Mouse (Mus musculus) kidney, embryonic 15.5 days (tissue): Measurements from ENCODE around the gene Nxpe4. TPM values are rescaled to one million over a fixed set of nuclear protein-coding genes. Genes with fewer than 3 reads are reported as not detected.
"Not testable (repeated sequence)": the region's sequence is repeated elsewhere in the genome, so short reads cannot be mapped to it uniquely, and the experiment has no call there.

Experiments
- ATAC-seq: fragments of 200-750 bp; cut with Nextera tagmentation; replicated peaks from 2 replicates; pipeline ENCODE4 v1.8.0; 2017; ENCODE audit warnings: moderate TSS enrichment; ENCODE audit not compliant: low FRiP score
- H3K27ac ChIP-seq: fragments of 300-500 bp; sonication (generic); 2 replicates; pipeline ENCODE4 v1.5.1; 2015; ENCODE audit warnings: mild to moderate bottlenecking, inconsistent platforms
- H3K27me3 ChIP-seq: fragments of 300-500 bp; sonication (generic); 2 replicates; pipeline ENCODE4 v1.6.1; 2015; ENCODE audit warnings: inconsistent platforms
- H3K36me3 ChIP-seq: fragments of 300-500 bp; sonication (generic); 2 replicates; pipeline ENCODE4 v1.6.1; 2015; ENCODE audit warnings: inconsistent platforms
- H3K4me1 ChIP-seq: fragments of 300-500 bp; sonication (generic); 2 replicates; pipeline ENCODE4 v1.6.1; 2015; ENCODE audit warnings: inconsistent platforms
- H3K4me2 ChIP-seq: fragments of 300-500 bp; sonication (generic); 2 replicates; pipeline ENCODE4 v1.6.1; 2015; ENCODE audit warnings: moderate library complexity, mild to moderate bottlenecking, inconsistent platforms
- H3K4me3 ChIP-seq: fragments of 300-500 bp; sonication (generic); replicated peaks from 2 replicates; pipeline ENCODE4 v1.5.1; 2015; ENCODE audit warnings: mild to moderate bottlenecking, inconsistent platforms
- H3K9ac ChIP-seq: fragments of 300-500 bp; sonication (generic); 2 replicates; pipeline ENCODE4 v1.6.1; 2015; ENCODE audit warnings: mild to moderate bottlenecking, inconsistent platforms
- H3K9me3 ChIP-seq: fragments of 300-500 bp; sonication (generic); replicated peaks from 2 replicates; pipeline ENCODE4 v1.6.1; 2016; ENCODE audit warnings: inconsistent platforms
- WGBS: fragments of 180-500 bp; shearing (Covaris S2); methylation state at CpG from one replicate; pipeline ENCODE4 v1.1.7; 2015; ENCODE audit warnings: mixed read lengths; 5-methylcytosine and 5-hydroxymethylcytosine counted together
- polyA plus RNA-seq: library from polyadenylated mRNA; unstranded; fragments of >200 nt; fragmentation: Nextera tagmentation; extraction: Ambion mirVana; gene quantifications from 2 replicates; pipeline ENCODE4 v1.2.1, GENCODE M21; 2015

Nxpe4 gene
- polyA plus RNA-seq, 1 experiment from 2014 or later, result 7.0 TPM

DNA sequence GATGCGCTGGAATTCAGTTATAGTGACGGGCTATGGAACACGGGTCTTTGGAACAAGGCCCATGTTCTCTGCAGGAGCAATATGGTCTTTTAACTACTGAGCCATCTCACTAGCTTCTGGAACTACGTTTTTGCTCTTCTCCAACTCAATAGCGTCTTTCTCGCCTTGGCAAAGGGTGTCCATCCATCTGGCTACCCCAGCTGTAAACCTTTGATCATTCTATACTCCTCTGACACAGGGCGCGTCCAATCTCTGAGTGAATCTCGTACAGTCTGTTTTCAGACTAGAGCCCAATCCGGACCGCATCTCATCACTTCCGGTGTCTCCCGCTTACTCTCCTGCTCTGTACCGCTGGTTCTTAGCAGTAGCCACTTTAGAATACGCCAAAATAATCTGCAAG, 115.0 kb downstream of the Nxpe4 start:
- H3K4me3 ChIP-seq, result no peak overlapping the region
- 0 out of 2 replicates have a peak, but pooled peaks cover 2% of the 10 kb centered on the region for H3K4me1 ChIP-seq
- H3K27me3 ChIP-seq, result no peaks in the 10 kb centered on the region
- no peak overlapping the region for H3K9ac ChIP-seq
- 88% methylated on average over 15 of the region's 15 CpGs for WGBS
- H3K27ac ChIP-seq, result no peak overlapping the region
- no peak for ATAC-seq
- no peak overlapping the region for H3K4me2 ChIP-seq
- H3K36me3 ChIP-seq, result no peaks in the 10 kb centered on the region
- H3K9me3 ChIP-seq, result no peaks in the 10 kb centered on the region

DNA sequence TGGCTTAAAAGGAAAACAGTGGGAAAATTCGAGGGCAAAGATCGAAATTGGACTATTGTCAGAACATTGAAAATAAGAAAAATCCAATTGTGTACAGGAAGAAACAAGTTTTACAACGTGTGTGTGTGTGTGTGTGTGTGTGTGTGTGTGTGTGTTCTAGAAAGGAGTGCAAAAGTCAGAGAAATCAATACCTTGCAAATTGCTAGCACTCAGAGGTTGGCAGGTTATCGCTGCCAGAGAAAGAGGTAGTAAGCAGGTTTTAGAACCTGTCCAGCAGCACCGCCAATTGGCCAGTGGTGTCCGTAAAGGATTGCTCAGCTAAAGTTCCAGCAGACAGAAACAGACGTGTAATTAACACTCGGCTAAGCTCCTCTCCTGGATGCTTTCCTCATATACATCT, 122.4 kb downstream of the Nxpe4 start:
- Histone ChIP-seq H3K4me3 (no peak overlapping the region), H3K36me3 (no peaks in the 10 kb centered on the region), H3K9me3 (no peaks in the 10 kb centered on the region), H3K27ac (no peak overlapping the region), H3K4me1 (no peaks in the 10 kb centered on the region), H3K9ac (no peak overlapping the region), H3K27me3 (no peaks in the 10 kb centered on the region), H3K4me2 (no peak overlapping the region)
- no peak for ATAC-seq
- WGBS, result 89% methylated on average over 8 of the region's 8 CpGs

DNA sequence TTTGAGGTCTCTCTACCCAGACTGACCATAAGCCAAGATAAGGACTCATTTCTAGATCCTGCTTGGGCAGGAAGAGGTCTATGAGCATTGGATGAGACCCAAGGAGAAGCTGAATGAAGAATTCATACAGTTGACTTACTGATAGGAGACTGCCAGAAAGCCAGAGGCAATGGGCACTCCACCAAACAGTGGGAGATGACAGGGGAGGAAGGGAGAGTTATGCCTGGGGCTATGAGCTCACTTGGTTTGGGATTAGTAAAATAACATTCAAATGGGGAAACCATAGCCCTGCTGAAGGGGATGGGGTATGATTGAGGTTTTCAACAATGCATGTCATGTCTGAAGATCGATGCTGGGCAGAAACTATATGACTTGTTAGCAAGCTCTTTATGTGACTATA, 128.5 kb downstream of the Nxpe4 start:
- Histone ChIP-seq H3K36me3 (no peaks in the 10 kb centered on the region), H3K4me3 (no peak overlapping the region), H3K4me2 (no peak overlapping the region), H3K9me3 (no peaks in the 10 kb centered on the region), H3K9ac (no peak overlapping the region), H3K27ac (no peak overlapping the region), H3K27me3 (no peaks in the 10 kb centered on the region), H3K4me1 (no peaks in the 10 kb centered on the region)
- ATAC-seq, result no peak
- WGBS, result 85% methylated on average over 1 of the region's 1 CpGs

DNA sequence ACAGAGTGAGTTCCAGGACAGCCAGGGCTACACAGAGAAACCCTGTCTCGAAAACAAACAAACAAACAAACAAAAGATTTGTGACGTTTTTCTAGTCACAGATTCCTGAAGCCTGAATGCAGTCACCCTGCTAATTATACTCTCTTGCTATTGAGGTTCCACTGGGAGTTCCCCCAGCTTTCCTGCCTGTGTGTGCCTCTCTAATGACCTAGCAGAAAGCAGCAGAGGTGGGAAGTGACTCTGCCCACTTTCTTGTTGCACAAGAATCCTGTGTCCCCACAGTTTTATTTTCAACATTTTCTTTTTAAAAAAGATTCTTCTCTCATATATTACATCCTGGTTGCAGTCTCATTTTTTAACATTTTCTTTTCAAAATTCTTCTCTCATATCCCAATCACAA, 132.9 kb downstream of the Nxpe4 start:
- no peaks in the 10 kb centered on the region for H3K9me3 ChIP-seq
- H3K4me1 ChIP-seq, result no peaks in the 10 kb centered on the region
- no peaks in the 10 kb centered on the region for H3K36me3 ChIP-seq
- no peaks in the 10 kb centered on the region for H3K27me3 ChIP-seq
- WGBS, result 80% methylated on average over 2 of the region's 2 CpGs
- no peak for ATAC-seq
- no peak overlapping the region for H3K27ac ChIP-seq
- no peak overlapping the region for H3K4me3 ChIP-seq
- no peak overlapping the region for H3K4me2 ChIP-seq
- no peak overlapping the region for H3K9ac ChIP-seq

DNA sequence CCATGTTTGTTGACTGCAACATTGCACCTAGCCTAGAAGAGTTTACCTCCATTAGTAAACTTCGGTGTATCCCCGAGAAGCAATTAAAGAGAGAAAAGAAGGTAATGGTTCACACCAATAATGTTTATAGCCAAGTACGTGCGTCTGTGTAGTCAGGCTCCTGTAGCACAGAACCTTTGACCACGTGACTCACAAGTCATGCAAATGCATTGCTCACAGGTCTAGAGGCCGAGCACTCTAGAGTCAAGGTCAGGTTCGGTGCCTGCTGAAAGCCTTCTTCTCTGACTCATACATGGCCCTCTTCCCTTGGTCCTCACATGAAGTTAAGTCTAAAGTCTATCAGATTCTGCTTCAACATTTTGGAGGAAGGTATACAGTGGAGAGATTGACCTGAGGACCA, 137.2 kb downstream of the Nxpe4 start:
- Histone ChIP-seq H3K9ac (no peak overlapping the region), H3K4me3 (no peak overlapping the region), H3K9me3 (no peaks in the 10 kb centered on the region), H3K36me3 (no peaks in the 10 kb centered on the region), H3K4me2 (no peak overlapping the region), H3K27me3 (no peaks in the 10 kb centered on the region), H3K27ac (no peak overlapping the region), H3K4me1 (no peaks in the 10 kb centered on the region)
- no peak for ATAC-seq
- 81% methylated on average over 7 of the region's 7 CpGs for WGBS

DNA sequence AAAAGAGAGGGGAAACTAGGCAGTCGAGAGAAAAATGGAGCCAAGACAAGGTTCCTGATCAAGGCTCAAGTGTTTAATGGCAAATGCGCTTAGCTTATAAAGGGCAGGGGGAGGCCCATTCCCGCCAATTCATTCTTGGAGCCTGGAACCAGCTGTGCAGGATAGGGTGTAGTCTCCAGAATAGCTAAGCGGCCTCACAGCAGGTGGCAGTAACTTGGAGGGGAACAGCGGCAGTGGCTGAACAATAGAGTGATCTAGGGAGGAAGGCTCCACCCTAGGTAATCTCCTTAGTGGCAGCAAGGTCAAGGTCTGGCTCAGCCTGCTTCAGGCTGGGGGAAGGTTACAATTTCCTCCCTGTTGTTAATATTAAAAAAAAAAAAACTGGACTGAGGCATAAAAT, 141.7 kb downstream of the Nxpe4 start:
- H3K4me2 ChIP-seq, H3K4me1 ChIP-seq, H3K27ac ChIP-seq, H3K9ac ChIP-seq, ATAC-seq, H3K4me3 ChIP-seq, H3K36me3 ChIP-seq, H3K9me3 ChIP-seq, H3K27me3 ChIP-seq: not testable (repeated sequence)
- 56% methylated on average over 5 of the region's 5 CpGs for WGBS

DNA sequence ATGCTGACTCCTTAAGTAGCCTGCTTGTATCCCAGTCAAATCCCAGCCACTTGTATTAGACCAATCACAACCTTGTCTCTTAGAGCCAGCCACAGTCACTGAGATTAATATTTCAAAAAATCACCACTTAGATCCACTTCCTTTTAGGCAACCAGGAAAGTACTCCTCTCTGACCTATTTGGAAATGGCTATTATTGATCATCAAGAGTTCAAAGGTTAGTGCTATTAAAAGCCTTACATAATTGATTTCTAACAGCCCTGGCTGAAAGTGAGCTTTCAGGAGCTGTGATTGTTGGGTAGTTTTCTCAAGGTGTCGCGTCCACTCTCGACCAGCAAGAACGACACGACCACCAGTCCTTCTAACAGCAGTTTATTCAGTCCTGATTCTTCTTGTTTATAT, 149.4 kb downstream of the Nxpe4 start:
- Histone ChIP-seq H3K4me2 (no peak overlapping the region), H3K4me1 (no peaks in the 10 kb centered on the region), H3K27ac (no peak overlapping the region), H3K36me3 (no peaks in the 10 kb centered on the region), H3K9ac (no peak overlapping the region), H3K27me3 (no peaks in the 10 kb centered on the region), H3K9me3 (no peaks in the 10 kb centered on the region), H3K4me3 (no peak overlapping the region)
- ATAC-seq, result no peak
- WGBS, result 77% methylated on average over 5 of the region's 5 CpGs

DNA sequence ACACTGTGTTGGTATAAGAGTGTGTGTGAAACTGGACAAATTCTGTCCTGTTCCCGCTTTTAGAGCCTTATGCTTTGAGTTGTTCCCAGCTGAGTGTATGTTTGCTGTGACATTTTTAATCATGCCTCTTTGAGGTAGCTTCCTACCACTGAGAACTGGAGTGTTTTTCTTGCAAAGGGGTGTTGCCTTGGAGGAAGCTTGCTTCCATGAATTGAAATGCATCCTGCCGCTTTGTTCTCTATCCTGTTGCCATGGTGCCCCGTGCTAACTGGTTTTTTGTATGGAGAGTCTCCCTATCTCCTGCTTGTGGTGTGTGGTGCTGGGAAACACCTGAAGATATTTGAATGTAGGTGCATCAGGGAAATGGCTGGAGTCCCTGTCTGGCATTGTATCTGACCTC, 152.4 kb downstream of the Nxpe4 start:
- ATAC-seq, result no peak
- no peaks in the 10 kb centered on the region for H3K9me3 ChIP-seq
- H3K4me3 ChIP-seq, result no peak overlapping the region
- H3K36me3 ChIP-seq, result no peaks in the 10 kb centered on the region
- H3K9ac ChIP-seq, result no peak overlapping the region
- H3K27ac ChIP-seq, result peak overlapping the region; percentile 67; the same call in 1 of the 2 replicates
- H3K4me1 ChIP-seq, result no peaks in the 10 kb centered on the region
- H3K4me2 ChIP-seq, result no peak overlapping the region
- no peaks in the 10 kb centered on the region for H3K27me3 ChIP-seq
- 53% methylated on average over 3 of the region's 3 CpGs for WGBS

DNA sequence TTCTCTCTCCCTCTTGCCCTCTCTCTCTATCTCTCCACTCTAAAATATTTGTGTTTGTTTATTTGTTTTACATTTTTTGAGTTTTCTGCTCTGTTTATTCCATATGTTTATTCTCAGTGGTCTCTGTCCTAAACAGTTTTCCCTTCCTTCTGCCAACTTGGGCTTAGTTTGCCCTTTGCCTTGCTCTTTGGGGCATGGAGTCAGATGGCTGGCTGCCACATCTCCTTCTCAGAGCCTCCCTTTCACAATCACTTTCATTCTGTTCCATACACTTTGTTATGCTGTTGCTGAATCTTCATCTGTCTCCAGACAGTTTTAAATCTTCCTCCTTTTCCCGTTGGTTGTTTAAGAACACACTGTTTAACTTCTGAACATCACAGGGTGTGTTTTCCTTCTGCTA, 154.0 kb downstream of the Nxpe4 start:
- no peak for ATAC-seq
- Histone ChIP-seq H3K4me2 (no peak overlapping the region), H3K4me1 (no peaks in the 10 kb centered on the region), H3K27ac (no peak overlapping the region), H3K27me3 (no peaks in the 10 kb centered on the region), H3K9ac (no peak overlapping the region), H3K9me3 (no peaks in the 10 kb centered on the region), H3K4me3 (no peak overlapping the region), H3K36me3 (no peaks in the 10 kb centered on the region)
- WGBS, result 73% methylated on average over 1 of the region's 1 CpGs

DNA sequence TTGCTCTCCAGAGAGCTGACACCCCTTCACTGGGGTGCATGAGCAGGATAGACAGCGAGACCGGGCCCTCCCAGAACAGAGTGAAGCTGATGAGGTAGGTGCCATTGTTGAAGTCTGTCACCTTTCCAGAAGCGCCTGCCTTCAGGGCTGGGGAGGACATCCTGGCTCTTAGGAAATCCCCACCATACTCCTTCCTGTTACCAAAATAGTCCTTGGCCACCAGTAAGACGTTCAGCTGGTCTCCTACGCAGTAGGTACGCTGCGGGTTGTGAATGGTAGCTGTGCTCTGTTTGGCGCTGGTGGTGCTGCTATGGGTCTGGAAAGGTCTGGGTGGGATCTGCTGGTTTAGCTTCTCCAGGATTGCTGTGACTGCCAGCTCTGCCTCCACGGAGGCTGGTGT, 164.5 kb downstream of the Nxpe4 start:
- Histone ChIP-seq H3K4me1 (no peaks in the 10 kb centered on the region), H3K9me3 (no peaks in the 10 kb centered on the region), H3K27me3 (no peaks in the 10 kb centered on the region), H3K4me3 (no peak overlapping the region), H3K9ac (no peak overlapping the region), H3K4me2 (no peak overlapping the region), H3K36me3 (no peaks in the 10 kb centered on the region), H3K27ac (no peak overlapping the region)
- ATAC-seq, result no peak
- WGBS, result 86% methylated on average over 9 of the region's 9 CpGs

DNA sequence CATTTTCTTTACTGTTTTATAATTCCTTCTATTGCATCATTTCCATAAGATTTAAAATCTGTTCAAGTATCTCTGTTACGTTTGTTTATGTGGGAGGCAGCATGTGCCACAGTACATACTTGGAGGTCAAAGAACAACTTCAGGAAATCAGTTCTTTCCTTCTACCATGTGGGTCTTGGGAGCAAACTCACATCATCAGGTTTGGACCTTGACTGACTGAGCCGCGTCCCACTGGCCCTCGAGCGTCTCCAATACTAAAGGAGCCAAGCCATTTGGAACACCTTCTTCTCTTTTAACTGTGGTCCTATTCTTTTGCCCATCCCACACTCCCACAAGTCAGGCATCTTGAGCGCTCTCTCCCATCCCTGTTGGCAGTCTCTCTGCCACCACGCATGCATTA, 167.8 kb downstream of the Nxpe4 start:
- Histone ChIP-seq H3K9me3 (no peaks in the 10 kb centered on the region), H3K36me3 (no peaks in the 10 kb centered on the region), H3K9ac (no peak overlapping the region), H3K4me1 (no peaks in the 10 kb centered on the region), H3K4me3 (no peak overlapping the region), H3K4me2 (no peak overlapping the region), H3K27me3 (no peaks in the 10 kb centered on the region), H3K27ac (no peak overlapping the region)
- ATAC-seq, result no peak
- WGBS, result 90% methylated on average over 7 of the region's 7 CpGs

DNA sequence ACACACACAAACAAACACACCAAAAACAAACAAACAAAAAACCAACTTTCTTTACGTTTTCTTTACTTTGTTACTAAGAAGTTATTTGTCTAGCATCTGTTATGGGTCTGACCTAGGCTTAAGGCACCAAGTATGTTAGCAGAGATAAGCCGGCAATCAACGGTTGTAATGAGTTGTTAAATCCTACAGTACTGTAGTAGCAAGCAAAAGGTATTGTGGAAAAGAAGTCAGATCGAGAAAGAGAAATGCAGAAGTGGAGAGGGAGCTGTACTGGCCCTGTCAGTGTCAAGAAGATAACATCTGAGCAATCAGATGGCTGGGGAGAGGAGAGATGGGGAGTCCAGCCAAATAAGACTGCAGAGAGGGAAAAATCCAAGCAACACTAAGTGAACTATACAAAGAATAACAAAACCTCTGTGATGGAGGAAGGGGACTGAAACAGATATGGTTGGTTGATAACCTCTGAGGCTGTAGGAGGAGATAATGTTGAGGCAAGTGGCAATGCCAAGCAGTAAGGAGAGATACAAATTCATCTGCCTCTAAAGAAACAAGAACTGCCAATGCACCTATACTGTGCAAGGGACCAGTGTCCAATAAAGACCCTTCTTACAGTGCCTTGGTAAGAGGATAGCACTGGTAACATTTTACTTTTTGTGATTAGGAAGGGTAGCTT, 177.1 kb downstream of the Nxpe4 start:
- Histone ChIP-seq H3K4me3 (no peak overlapping the region), H3K4me2 (no peak overlapping the region), H3K9me3 (no peaks in the 10 kb centered on the region), H3K9ac (no peak overlapping the region), H3K36me3 (no peaks in the 10 kb centered on the region), H3K27ac (no peak overlapping the region), H3K27me3 (no peaks in the 10 kb centered on the region), H3K4me1 (0 out of 2 replicates have a peak, but pooled peaks cover 2% of the 10 kb centered on the region)
- ATAC-seq, result no peak
- WGBS, result 74% methylated on average over 4 of the region's 4 CpGs

DNA sequence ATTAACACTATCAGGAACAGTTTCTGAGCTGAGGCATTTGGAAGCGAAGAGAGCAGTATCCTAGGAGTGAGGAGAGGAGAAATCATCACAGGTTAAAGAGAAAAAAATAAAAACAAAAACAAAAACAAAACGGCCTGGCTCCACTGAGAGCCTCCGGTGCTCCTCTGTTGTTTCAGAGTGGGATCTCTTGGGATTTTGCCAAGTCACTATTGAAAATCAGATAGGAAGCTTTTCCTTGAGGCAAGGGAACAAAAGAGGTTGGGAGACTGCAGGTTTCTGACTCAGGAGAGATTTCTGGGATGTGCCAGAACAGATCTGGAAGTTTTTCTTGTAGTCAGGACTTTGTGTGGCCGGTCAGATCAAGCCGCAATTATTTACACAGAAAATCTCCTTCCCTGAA, 177.7 kb downstream of the Nxpe4 start:
- no peak overlapping the region for H3K4me2 ChIP-seq
- no peaks in the 10 kb centered on the region for H3K27me3 ChIP-seq
- 64% methylated on average over 5 of the region's 5 CpGs for WGBS

More for the DNA sequence above, 177.7 kb downstream of the Nxpe4 start:
- H3K4me3 ChIP-seq, result no peak overlapping the region
- H3K9ac ChIP-seq, result no peak overlapping the region
- H3K27ac ChIP-seq, result no peak overlapping the region
- no peak for ATAC-seq
- H3K36me3 ChIP-seq, result no peaks in the 10 kb centered on the region
- H3K9me3 ChIP-seq, result no peaks in the 10 kb centered on the region
- 0 out of 2 replicates have a peak, but pooled peaks cover 2% of the 10 kb centered on the region for H3K4me1 ChIP-seq
